Mouse (Mus musculus): Measurements from ENCODE around the gene Gm20388.

Gm20388 gene

DNA sequence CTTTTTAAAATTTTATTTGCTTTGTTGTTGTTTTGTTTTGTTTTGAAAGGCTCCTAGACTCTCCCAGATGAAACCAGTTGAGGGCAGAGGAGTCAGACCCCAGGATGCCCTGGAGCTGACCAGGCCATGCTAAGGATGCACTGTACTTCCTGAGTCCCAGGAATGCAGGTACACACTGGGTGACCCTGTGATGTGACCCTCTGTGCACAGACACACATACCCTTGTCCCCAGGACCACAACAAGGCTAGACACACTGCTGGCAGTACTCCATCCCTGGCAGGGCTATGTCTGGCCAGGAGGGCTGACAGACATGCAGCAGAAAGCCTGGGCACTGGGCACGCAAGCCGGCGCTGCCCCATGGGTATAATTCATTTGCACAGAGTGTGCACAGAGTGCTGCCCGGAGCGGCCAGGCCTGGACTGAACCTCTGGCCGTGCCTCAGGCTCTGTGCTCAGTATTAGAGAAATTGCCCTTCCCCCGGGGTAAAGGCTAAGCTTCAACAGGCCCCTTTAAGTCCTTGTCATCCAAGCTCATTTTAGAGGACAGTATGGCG is 2856.1 kb downstream of the Gm20388 start:
- DNase-seq (ENCODE audit: inconsistent ontology term): no peak

DNA sequence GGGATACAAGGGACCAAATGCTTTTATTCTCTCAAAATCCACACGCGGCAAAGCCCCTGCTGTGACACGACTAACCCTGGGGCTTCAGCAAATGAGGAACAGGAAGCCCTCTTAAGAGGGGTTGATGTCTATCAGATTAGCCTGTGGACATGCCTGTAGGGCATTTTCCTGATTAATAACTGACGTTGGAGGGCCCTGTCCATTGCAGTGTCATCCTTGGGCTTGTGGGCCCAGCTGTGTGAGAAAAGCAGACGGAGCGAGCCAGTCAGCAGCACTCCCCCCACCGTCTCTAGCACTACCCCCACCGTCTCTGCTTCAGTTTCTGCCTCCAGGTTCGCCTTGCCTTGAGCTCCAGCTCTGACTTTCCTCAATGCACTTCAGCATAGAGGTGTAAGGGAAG is 2856.6 kb downstream of the Gm20388 start:
- DNase-seq (ENCODE audit: inconsistent ontology term): no peak

DNA sequence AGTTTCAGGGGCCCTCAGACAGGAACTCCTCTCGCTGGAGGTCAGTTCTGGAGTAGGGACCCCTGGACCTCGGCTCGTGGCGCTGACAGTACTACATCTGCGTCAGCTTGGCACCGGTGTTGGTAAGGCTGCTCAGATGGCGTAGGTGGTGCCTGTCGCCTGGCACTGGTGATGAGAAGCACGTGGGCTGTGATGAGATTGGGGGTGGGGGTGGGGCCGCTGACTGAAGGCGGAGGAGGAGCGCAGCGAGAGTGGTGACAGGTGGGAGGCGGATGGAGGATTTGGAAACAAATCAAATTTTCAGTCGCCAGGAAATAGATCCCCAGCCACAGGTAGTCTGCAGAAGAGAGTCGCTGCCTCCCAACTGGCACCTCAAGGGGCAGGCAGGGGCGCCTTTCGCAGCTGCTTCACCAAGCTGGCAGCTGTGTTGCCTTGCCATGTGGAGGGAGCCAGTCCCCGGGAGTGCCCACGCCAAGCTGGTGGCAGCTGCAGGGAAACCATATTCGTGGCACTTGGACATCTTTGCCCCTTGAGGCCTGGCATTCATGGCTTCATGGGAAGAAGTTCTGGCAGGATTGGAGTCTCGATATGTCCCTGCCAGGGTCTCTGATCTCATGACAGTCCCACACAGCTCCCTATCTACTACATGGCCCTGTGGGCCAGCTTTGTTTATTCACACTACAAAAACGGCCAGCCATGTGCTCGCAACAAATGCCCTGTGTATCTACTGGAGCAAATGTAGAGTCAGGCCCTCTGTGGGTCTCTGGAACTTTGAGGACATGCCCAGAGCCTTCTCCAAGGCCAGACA is 2858.8 kb downstream of the Gm20388 start:
- DNase-seq (ENCODE audit: inconsistent ontology term): no peak

DNA sequence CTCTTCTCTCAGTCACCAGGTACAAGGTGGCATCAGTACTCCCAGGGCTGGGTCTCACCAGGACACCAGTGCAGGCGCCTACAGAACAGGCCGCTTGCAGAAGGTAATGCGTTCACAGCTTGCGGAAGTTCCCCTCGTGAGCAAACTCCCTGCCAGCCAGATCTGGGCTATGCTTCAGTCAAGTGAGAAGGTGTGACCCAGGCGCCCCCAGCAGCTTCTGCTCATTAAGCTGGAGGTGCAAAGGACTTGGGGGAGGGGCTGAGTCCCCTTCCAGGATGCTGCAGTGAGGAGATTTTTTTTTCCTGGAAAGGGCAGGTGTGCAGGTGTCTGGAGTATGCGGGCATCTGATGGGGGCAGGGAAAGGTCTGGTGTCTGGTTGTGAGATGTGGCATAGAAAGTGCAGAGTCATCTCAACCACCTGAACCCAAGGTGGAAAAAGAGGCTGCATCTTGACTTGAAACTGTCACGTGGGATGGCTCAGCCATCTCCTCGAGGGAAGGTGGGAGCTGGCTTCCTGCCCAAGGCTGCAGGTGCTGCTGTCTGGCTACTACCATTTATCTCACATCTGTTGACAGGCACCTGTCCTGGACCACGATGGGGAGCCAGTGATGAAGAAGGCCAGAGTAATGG is 2861.9 kb downstream of the Gm20388 start:
- DNase-seq (ENCODE audit: inconsistent ontology term): no peak

DNA sequence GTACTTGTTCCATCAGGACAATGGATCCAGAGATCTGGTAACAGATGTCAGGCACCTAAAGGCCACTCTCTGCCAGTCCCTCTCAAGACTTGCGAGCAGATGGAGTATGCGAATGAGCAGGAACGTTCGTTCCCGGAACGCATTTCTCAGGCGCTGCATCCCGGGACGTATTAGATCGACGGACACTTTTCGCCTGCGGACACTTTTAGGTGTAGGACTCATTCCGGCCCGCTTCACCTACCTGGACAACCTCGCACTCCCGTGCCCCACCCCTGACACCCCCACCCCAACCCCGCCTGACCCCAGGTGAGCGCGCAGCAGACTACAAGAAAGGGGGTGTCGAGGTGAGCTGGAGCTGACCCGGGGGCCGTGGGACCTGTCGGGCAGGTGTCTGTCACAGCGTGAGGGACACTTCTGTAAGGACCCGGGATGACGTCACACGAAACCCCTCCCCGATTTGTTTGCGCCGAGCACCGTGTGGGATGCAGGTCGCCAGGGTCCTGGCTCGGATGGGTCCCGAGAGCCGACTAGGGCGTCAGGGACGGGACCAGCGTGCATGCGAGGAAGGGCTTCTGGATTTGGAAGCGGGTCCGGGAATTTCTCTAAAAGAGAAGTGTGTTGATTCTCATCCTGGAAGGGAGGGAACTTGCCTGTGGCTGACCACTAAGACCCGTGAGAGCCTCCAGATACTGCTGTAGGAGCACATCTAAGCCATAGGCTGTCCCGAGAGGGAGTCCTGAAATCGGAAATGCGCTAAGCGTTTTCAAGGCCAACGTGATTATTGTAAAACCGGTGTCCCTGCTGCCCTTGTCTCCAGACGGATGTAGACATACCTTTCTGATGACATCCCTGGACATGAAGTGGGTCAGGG is 2864.9 kb downstream of the Gm20388 start, which contains the start of gene Acsf3:
Gene Acsf3, plus strand, starts transcription at position 202 of the 871 bp plus-strand sequence.
- DNase-seq (ENCODE audit: inconsistent ontology term): peak; percentile 70

DNA sequence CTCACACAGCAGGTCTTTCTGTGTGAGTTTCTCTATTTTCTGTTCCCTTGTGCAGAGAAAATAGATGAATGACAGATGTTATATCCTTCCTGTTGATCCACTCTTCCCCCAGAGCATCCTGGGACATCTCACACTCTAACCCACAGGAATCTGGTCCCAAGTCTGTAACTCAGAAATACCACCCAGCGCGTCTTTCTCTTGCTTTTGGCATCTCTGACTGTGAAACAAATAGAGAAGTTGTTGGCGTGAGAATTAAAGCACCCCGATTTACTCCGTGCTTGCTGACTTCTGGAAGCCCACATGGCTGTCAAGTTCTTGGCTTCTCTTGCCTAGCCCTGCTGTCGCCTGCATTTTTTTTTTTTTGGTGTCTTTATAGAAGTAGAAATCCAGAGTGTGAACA is 2867.1 kb downstream of the Gm20388 start:
- DNase-seq (ENCODE audit: inconsistent ontology term): no peak

DNA sequence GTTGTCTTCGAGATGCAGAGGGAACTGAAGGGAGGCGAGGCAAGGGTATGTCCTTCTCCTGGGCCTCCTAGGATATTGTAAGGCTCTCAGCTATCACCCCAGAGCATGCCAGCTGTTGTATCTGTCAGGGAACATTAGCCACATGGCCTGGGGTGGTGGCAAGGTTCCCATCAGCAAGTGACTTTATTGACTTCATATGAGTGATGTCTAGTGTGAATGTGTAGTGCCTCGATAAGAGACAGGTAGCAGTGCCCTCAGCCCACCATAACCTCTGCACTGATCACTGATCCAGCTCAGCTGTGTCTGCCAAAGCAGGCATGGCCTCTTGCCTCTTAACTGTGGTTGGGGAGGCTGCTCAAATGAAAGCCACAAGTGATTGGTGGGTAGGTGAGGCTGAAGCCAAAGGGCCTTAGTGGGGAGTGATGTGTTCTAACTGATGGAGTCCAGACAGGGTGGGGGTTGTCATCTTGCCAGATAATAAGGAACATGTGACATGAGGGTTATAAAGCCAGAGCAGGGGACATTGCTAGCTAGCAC is 2868.1 kb downstream of the Gm20388 start:
- DNase-seq (ENCODE audit: inconsistent ontology term): no peak

DNA sequence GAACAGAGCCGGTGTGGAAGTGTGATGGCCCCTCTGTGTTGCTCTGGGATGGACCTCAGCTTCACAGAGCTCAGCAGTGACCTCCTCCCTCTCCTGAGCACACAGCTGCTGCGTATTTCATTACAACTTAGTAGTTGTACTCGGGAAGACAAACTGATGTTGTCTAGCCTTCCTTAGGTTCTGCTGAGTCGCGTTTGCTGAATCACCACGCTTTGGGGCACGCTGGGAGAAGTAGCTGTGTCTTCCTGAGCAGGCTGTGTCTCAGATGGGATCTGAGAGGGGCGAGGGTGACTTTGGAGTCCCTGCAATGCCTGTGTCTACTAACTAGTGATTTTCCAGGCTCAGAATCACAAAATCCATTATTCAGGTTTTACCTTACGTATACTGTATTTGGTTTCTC is 2868.6 kb downstream of the Gm20388 start:
- DNase-seq (ENCODE audit: inconsistent ontology term): no peak

DNA sequence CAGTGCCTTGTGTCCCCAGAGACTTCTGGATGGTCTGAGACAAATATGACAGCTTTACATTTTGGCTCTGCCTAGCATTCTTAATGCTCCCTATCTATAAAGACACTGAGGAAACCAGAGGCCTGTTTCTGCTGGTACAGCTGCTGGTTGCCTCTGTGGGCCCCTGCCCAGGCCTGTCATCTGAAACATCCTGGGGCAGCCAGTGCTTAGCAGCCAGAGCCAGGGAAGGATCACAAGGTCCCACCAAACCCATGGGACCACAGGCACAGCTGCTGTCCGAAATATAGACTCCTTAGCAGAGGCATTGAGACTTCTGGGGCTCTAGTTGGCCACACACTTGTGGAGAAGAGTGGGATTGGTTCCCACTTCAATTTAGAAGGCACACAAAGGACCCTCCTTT is 2874.1 kb downstream of the Gm20388 start:
- DNase-seq (ENCODE audit: inconsistent ontology term): no peak

DNA sequence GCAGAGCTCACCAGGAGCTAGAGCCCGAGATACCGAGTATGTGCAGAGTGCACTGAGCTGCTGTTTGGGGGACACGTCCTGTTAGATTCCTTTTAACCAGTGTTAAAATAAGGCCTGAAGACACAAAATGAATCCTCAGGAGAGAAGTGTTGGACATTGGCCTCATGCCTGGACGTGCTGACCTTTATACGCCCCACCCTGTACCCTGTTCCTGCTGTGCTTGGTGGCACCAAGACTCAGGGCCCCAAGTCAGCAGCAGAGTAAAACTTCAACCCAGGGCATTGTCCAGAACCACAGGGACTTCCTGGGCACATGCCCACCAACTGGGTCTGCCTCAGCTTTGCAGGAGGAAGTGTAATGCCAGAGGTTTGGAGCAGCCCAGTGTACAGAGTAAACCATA is 2879.2 kb downstream of the Gm20388 start:
- DNase-seq (ENCODE audit: inconsistent ontology term): no peak

DNA sequence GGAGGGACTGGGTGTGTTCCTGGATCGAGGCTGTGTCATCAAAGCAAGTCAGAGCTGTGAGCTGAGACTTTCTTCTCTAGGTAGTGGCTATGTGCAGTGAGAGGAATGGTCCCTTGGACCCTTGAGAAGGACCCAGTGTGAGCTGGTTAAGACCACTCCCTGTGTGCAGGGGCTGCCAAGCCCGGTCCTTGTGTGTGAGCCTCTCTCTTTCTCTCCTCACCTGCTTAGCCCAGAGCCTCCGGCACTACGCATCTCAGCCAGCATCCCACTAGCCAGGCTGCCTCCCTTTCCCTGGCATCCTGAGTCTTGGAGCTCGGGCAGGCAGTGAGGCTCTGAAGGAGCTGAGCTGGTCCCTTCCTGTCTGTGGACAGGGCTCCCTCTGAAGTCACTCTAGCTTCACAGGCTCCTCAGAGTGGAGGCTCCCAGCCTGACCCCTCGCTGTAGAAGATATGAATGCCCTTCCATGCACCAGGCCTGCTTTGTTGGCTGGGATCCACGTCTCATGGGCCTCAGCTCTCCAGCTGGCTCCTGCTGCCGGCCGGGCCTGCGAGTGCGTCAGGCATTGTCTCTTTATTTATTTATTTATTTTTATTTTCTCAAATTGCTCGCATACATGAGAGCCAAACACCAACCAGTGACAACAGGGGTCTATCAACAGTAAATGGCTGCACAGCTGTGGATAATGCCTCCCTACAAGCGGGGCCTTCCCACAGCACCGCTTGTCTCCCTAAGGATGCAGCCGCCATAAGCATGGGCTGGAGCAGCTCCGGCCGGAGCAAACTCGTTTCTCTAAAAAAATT is 2882.9 kb downstream of the Gm20388 start:
- peak; percentile 52 for DNase-seq (ENCODE audit: inconsistent ontology term)

DNA sequence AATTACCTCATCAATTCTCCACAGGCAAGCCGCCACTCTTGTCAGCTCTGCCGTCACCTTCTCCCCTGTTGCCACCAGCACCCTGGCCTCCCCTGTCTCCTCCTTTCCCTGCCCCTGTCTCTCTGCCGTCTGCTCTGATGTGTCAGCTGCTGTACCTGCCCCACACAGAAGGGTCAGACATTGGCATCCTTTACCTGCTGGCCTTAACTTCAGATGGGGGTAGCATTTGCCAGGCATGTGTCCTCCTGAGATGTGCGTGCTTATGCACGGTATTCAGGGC is 2883.5 kb downstream of the Gm20388 start:
- DNase-seq (ENCODE audit: inconsistent ontology term): no peak

DNA sequence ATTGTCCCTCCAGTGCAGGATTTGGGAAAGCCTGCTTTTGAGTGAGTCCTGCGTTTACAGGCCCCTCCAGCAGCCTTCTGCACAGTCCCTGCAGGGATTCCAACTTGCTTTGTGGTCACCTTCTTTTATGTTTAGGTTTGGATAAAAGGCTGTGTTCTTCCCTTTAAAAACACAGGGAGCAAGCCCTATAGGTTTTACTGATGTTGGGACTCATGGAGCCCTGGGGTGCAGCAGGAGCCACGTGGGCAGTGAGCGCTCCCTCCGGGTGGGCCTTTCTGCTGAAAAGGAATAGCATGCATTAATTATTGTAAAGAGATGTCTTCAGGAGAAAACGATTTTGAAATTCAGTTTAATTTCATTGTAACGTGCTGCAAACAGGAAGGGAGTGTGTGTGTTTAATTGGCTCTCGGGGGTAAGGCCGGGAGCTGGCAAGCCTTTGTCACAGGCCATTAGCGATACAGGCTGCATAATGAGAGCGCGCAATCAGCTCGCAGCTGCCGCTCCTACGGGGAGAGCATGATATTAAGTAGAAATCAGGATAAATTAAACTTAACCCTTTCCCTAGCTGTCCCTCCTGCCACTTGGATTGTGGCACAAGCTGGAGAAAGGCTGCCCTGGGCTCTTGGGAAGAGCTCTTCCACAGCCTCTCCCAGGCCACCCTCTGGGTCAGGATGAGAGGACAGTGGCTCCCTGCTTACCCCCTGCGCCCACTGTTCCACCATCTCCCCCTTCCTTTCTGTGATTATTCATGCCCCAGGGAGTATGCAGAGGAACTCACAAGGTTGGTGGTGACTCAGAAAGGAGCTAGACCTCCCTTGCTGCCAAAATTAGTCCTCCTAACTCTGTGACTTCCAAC is 2893.5 kb downstream of the Gm20388 start:
- DNase-seq (ENCODE audit: inconsistent ontology term): peak; percentile 73

DNA sequence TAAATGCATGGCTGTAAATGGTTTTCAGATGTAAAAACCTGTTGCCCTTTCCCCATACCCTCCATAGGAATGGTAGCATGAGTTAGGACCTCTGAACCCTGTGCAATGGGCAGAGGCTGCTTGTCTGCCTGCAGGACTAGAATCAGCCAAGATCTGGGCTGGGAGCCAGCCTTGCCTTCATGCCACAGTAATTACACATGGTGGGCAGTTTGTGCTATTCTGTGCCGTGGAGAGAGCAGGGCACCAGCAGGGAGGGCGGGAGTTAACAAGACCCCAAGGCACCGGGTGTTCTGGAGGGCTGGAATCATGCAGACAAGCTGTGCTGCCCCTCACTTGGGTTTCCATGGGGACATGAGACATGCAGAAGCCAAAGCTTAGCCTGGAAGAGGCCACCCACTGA is 2894.7 kb downstream of the Gm20388 start:
- DNase-seq (ENCODE audit: inconsistent ontology term): peak; percentile 80

DNA sequence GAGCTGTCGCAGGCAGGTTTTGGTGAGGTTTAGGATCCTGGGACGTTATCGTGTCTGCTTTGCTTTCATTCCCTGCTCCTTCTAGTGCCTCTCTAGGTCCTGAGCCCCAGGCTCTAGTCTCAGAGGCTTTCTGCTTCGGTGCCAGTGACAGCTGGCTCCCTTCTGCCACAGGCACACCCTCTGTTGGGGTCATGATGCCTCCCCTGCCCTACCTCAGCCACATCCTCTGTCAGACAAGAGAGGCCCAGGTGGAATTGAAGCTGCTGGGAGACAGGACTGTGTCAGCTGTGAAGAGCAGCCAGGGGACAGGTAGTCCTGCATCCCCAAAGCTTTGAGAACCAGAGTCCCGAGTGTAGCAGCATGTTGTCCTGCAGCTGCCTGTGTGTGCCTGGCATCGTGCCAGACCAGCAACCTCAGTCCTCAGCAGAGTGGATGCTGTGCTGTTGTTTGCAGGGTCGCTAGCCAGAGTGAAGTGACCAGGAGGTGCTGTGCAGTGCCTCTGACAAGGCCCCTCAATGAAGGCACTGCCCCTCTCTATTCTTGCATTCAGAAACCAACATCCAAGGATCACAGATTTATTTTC is 2896.4 kb downstream of the Gm20388 start:
- DNase-seq (ENCODE audit: inconsistent ontology term): no peak

DNA sequence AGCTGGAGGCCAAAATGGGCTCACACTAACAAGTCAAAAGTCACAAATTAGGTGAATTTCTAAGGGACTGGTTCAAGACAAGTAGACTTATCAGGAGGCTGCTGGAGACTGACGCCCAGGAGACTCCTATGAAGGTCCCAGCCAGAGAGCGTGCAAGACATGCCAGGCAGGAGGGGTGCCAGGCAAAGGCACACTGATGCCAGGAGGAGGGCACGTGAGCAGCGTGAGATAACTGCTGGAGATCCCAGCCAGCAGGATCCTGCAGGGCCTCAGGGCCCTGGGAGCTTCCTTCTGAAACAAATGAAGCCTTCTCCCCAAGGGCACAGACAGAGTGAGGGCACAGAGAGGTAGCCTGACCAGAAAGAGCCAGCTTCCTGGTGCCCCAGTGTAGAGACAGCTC is 2897.3 kb downstream of the Gm20388 start:
- no peak for DNase-seq (ENCODE audit: inconsistent ontology term)

DNA sequence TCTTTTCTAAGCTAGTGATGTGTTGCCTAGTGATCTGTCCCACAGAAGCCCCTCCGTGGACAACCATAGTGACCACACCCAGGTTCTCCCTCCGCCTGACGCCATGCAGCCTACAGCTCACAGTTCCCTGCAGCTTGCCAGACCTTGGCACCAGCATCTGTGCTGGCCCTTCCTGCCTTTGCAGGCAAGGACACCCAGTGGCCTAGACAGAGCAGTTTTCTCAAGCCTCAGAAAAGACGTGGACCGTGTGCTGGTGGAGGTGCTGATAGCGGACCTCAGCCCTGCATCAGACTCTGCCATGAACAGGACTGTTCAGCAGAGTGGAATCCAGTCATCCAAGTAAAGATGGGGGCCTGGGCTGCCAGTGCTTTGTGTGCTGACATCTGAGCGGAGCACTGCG is 2899.7 kb downstream of the Gm20388 start:
- no peak for DNase-seq (ENCODE audit: inconsistent ontology term)

DNA sequence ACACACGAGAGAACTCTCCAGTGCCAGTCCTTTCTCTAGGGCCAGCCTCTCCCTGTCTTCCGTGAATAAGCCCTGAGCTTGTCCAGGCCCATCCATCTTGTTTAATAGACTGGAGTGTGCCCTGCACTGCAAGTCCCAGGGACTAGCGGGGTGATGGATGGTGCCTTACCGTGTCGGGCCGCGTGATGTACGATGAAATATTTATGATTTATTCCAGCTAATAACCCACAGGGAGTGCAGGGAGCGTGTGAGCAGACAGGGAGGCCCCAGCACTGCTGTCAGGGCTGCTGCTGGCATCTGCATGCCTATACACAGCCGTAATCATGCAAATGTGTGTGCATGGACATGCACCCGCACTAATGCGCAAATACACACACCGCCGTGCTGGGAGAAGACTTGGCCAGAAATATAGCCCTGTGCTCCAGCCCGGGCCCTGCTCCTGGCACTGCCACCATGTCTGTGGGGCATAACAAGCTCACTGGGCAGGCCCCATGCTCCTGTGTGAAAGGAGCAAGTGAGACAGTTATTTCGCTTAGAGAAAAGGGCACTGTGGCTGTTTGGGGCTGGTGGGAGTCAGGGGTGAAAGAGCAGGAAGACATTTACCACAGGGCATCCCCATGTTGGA is 2901.3 kb downstream of the Gm20388 start:
- DNase-seq (ENCODE audit: inconsistent ontology term): no peak

DNA sequence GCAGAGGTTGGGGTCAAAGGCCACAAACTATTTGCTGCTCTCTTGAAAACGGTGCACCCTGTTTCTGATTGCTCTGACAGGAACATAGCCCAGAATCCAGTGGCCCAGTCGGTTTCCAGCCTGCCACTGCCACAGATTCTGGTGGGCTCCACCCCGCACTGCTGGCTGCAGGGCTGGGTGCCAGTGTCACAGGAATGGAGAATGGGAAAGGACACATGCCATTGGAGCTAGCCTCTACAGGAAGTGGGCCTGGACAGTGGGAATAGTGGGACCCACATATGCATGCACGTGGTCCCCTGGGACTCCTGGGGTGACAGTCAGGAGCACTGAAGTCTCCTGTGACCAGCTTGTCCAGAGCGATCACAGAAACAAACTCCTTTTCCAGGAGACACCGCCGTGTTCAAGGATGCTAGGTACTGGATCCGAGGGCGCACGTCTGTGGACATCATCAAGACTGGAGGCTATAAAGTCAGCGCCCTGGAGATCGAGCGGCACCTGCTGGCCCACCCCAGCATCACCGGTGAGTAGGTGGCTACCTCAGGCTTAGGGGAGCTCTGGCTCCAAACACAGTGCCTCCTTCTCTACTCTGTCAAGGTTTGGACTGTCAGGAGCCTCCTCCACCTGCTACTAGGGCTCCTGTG is 2902.1 kb downstream of the Gm20388 start:
- DNase-seq (ENCODE audit: inconsistent ontology term): no peak

All from Muller cell, postnatal 12 days (primary cell).